Mouse (Mus musculus) erythroblast, embryonic 14.5 days (primary cell): ENCODE data around the gene Mageb4. TPM values are rescaled to one million over a fixed set of nuclear protein-coding genes. Genes with fewer than 3 reads are reported as not detected.
"Not testable (repeated sequence)": the region's sequence is repeated elsewhere in the genome, so short reads cannot be mapped to it uniquely, and the experiment has no call there.

Experiments used
- H3K27me3 ChIP-seq: 2 replicates; pipeline ENCODE4 v1.6.1; 2012; ENCODE audit warnings: inconsistent platforms; ENCODE audit not compliant: control insufficient read depth
- H3K36me3 ChIP-seq: 2 replicates; pipeline ENCODE4 v1.6.1; 2012; ENCODE audit warnings: mild to moderate bottlenecking, inconsistent platforms; ENCODE audit not compliant: control insufficient read depth
- H3K4me1 ChIP-seq: 2 replicates; pipeline ENCODE4 v1.6.1; 2012; ENCODE audit warnings: inconsistent platforms; ENCODE audit not compliant: control insufficient read depth
- H3K4me3 ChIP-seq: replicated peaks from 2 replicates; pipeline ENCODE3; 2012; ENCODE audit warnings: moderate library complexity, mild to moderate bottlenecking, inconsistent platforms
- H3K9me3 ChIP-seq: 2 replicates; pipeline ENCODE4 v1.6.1; 2012; ENCODE audit warnings: low read length, inconsistent platforms, mixed read lengths; ENCODE audit not compliant: control insufficient read depth
- GATA1 ChIP-seq: IDR thresholded peaks from 2 replicates; pipeline ENCODE4 v1.6.1; 2012; ENCODE audit warnings: low read length, inconsistent platforms, mixed read lengths
- TAL1 ChIP-seq: IDR thresholded peaks from 3 replicates; pipeline ENCODE4 v1.6.1; 2012; ENCODE audit warnings: low read length, inconsistent platforms, mixed read lengths
- polyA plus RNA-seq: library from polyadenylated mRNA; stranded (reverse); fragments of >175 nt; gene quantifications from 2 replicates; pipeline ENCODE4 v1.2.3, GENCODE M21; 2012

Gene Mageb4
- not detected in 2 replicates for polyA plus RNA-seq

DNA sequence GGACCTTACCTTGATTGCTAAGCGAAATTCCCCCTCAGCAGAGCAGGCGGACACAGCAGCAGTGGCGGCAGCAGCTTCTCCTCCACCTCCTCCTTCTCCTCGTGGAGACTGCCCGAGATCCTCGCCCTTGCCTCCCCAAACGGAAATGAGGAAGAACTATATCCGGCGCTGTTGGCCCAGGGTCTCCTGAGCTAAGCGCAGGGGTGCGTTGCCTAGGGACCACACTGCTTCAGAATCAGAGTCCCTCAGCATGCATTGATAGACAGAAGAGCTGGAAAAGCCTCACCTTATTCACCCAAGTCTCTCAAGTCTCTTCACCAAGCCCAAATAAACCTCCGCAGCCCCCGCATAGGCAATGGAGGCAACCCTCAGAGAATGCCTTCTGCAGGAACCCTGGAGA lies at the start of gene Mageb4:
TSS of gene Mageb4 (minus strand) at position 101 of the 400 bp plus-strand sequence.
- H3K4me1 ChIP-seq, H3K9me3 ChIP-seq, H3K27me3 ChIP-seq, H3K36me3 ChIP-seq, H3K4me3 ChIP-seq: not testable (repeated sequence)

DNA sequence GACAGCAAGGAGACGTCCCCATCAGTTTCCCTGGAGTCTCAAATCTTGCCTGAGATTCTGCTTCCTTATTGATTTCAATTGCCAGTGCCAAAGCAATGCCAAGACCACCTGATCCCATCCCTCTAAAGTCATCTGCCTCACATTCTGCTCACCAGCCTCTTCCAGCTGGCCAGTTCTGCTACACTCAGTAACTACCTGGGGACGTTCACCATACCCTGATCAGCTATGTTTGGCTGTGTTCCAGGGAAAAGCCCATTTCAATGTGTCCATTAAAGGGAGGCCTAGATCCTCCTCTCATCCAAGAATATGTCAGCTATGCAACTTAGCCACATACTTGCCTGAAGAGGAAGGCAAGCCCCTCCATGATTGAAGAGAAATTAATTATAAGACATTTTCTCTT lies 20.3 kb downstream of the Mageb4 start:
- not testable (repeated sequence) for H3K9me3 ChIP-seq, H3K27me3 ChIP-seq, H3K4me3 ChIP-seq, H3K36me3 ChIP-seq, H3K4me1 ChIP-seq

DNA sequence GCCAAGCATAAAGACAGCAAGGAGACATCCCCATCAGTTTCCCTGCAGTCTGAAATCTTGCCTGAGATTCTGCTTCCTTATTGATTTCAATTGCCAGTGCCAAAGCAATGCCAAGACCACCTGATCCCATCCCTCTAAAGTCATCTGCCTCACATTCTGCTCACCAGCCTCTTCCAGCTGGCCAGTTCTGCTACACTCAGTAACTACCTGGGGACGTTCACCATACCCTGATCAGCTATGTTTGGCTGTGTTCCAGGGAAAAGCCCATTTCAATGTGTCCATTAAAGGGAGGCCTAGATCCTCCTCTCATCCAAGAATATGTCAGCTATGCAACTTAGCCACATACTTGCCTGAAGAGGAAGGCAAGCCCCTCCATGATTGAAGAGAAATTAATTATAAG lies 58.9 kb downstream of the Mageb4 start:
- H3K4me1 ChIP-seq, H3K4me3 ChIP-seq, H3K9me3 ChIP-seq, H3K27me3 ChIP-seq, H3K36me3 ChIP-seq: not testable (repeated sequence)

DNA sequence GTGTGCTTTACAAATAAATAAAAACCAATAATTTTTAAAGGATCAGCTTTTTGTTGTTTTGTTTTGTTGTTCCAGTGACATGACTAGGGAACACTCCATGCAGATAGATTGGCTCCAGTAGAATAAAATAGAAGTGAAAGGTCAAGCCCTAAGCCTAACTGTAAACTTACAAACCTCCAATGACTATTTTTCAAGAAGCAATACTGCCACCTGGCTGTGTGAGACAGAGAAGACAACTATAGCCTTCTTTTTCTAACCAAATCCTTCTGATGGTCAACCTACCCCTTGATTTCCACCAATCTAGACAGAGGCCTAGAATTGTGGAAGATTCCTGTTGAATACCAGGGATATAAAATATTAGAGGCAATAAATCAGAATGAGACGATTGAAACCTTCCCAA lies 67.6 kb downstream of the Mageb4 start:
- Histone ChIP-seq H3K9me3 (no peaks in the 10 kb centered on the region), H3K4me3 (no peak overlapping the region), H3K36me3 (no peaks in the 10 kb centered on the region), H3K27me3 (no peaks in the 10 kb centered on the region), H3K4me1 (no peaks in the 10 kb centered on the region)
- TF ChIP-seq GATA1 (no peak), TAL1 (no peak)

Other genes starting within 250 kb of the Mageb4 start
- gene Nr0b1, start 113.3 kb downstream of the Mageb4 start, polyA plus RNA-seq, result not detected in 2 replicates